Mouse (Mus musculus) limb, embryonic 14.5 days (tissue): Measurements from ENCODE around the gene Gm3336. TPM values are rescaled to one million over a fixed set of nuclear protein-coding genes. Genes with fewer than 3 reads are reported as not detected.
A peak's percentile ranks its signal among the peaks of the same experiment; 100 is the strongest.

ENCODE experiments used
- ATAC-seq: fragments of 200-750 bp; cut with Nextera tagmentation; 2 replicates; pipeline ENCODE4 v1.8.0; 2017; ENCODE audit warnings: low read depth, moderate number of reproducible peaks, moderate TSS enrichment; ENCODE audit not compliant: low FRiP score
- DNase-seq: peaks from one replicate; pipeline ENCODE4 v3.0.0-alpha.2; 2015; ENCODE audit warnings: low spot score
- H3K27ac ChIP-seq: fragments of 300-500 bp; sonication (generic); replicated peaks from 2 replicates; pipeline ENCODE4 v1.5.1; 2014; ENCODE audit warnings: low read depth, mild to moderate bottlenecking, low read length, moderate library complexity, mixed read lengths
- H3K27me3 ChIP-seq: fragments of 300-500 bp; sonication (generic); 2 replicates; pipeline ENCODE4 v1.6.1; 2014; ENCODE audit warnings: low read length, mixed read lengths; ENCODE audit not compliant: control insufficient read depth, insufficient read depth
- H3K36me3 ChIP-seq: fragments of 300-500 bp; sonication (generic); 2 replicates; pipeline ENCODE4 v1.6.1; 2014; ENCODE audit warnings: mild to moderate bottlenecking, low read length, moderate library complexity, mixed read lengths; ENCODE audit not compliant: control insufficient read depth, insufficient read depth
- H3K4me1 ChIP-seq: fragments of 300-500 bp; sonication (generic); 2 replicates; pipeline ENCODE4 v1.6.1; 2014; ENCODE audit warnings: antibody characterized with exemption, low read length, mixed read lengths; ENCODE audit not compliant: control insufficient read depth, insufficient read depth
- H3K4me2 ChIP-seq: fragments of 300-500 bp; sonication (generic); replicated peaks from 2 replicates; pipeline ENCODE4 v1.6.1; 2014; ENCODE audit warnings: low read depth, mild to moderate bottlenecking, low read length, moderate library complexity; ENCODE audit not compliant: severe bottlenecking
- H3K4me3 ChIP-seq: fragments of 300-500 bp; sonication (generic); replicated peaks from 2 replicates; pipeline ENCODE4 v1.5.1; 2014; ENCODE audit warnings: low read length
- H3K9ac ChIP-seq: fragments of 300-500 bp; sonication (generic); 2 replicates; pipeline ENCODE4 v1.6.1; 2014; ENCODE audit warnings: mild to moderate bottlenecking, low read depth, low read length, moderate library complexity; ENCODE audit not compliant: severe bottlenecking
- H3K9me3 ChIP-seq: fragments of 300-500 bp; sonication (generic); 2 replicates; pipeline ENCODE4 v1.6.1; 2016; ENCODE audit warnings: low read length; ENCODE audit not compliant: control insufficient read depth
- POLR2A ChIP-seq: fragments of 200-500 bp; IDR thresholded peaks from 2 replicates; pipeline ENCODE4 v1.8.0; 2012; ENCODE audit warnings: inconsistent platforms, mild to moderate bottlenecking, moderate library complexity, borderline replicate concordance; ENCODE audit not compliant: insufficient read depth, insufficient read length; ENCODE audit errors: extremely low read depth
- WGBS: fragments of 180-500 bp; shearing (Covaris S2); extraction: QIAGEN DNeasy Blood & Tissue Kit; methylation state at CpG from one replicate; pipeline ENCODE4 v1.1.7; 2014; 5-methylcytosine and 5-hydroxymethylcytosine counted together
- polyA plus RNA-seq, 2 experiments: library from polyadenylated mRNA; depleted of rRNA in 1 of 2; stranded (reverse) in 1 of 2; unstranded in 1 of 2; fragments of >200 nt; fragmentation: Nextera tagmentation in 1 of 2; extraction: Ambion mirVana in 1 of 2; gene quantifications; 2 replicates each; pipeline versions ENCODE4 v1.2.1 to v1.2.3; 2012 to 2014

The Gm3336 gene
- polyA plus RNA-seq, 2 experiments, result not detected

DNA sequence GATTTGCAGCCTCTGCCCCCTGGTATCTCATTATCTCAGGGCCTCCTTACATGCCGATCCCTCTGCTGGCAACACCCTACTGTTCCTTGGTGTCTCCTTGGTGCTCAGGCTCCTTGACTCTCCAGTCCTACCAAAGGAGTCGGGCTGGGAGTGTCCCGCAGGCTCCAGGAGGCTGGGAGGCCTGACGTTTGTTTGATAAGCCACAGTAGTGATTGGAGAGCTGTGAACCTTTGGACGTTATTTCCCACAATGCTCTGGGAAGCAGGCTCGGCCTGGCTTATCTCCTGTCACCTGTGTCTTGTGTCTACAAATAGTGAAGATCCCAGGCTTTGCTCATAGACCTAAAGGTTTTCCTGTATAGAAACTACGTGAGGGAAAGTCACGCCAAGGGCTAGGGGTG is 45.7 kb downstream of the Gm3336 start:
- DNase-seq (no peak), ATAC-seq (no peak)
- Histone ChIP-seq H3K4me1 (peaks cover 22% of the 10 kb centered on the region), H3K9ac (no peak overlapping the region), H3K4me2 (no peak overlapping the region), H3K27me3 (no peaks in the 10 kb centered on the region), H3K36me3 (peaks cover 10% of the 10 kb centered on the region), H3K9me3 (no peaks in the 10 kb centered on the region), H3K27ac (no peak overlapping the region), H3K4me3 (no peak overlapping the region)
- 85% methylated on average over 8 of the region's 8 CpGs for WGBS
- TF ChIP-seq POLR2A, result no peak

- H3K4me1 ChIP-seq, result peaks cover 22% of the 10 kb centered on the region
- no peak overlapping the region for H3K27ac ChIP-seq
- no peaks in the 10 kb centered on the region for H3K27me3 ChIP-seq
- DNase-seq (no peak), ATAC-seq (no peak)
- no peak overlapping the region for H3K4me2 ChIP-seq
- H3K9me3 ChIP-seq, result no peaks in the 10 kb centered on the region
- WGBS, result 92% methylated on average over 13 of the region's 13 CpGs
- no peak overlapping the region for H3K4me3 ChIP-seq
- no peak for TF ChIP-seq POLR2A
- peaks cover 13% of the 10 kb centered on the region for H3K36me3 ChIP-seq
- no peak overlapping the region for H3K9ac ChIP-seq
Observed at GRCm38 (mm10) chr8:70764676-70765075, 46.3 kb downstream of the Gm3336 start.

GRCm38 (mm10) chr8:70765329-70765728 is 47.0 kb downstream of the Gm3336 start:
- Histone ChIP-seq H3K4me2 (peak overlapping the region; percentile 88), H3K27me3 (no peaks in the 10 kb centered on the region), H3K36me3 (peaks cover 20% of the 10 kb centered on the region), H3K9ac (peak overlapping the region; percentile 55), H3K9me3 (no peaks in the 10 kb centered on the region), H3K4me1 (peaks cover 16% of the 10 kb centered on the region), H3K4me3 (peak overlapping the region; percentile 44; the same call in 1 of the 2 replicates), H3K27ac (no peak overlapping the region)
- ATAC-seq, result no peak
- DNase-seq, result no peak
- WGBS, result 84% methylated on average over 9 of the region's 9 CpGs
- no peak for TF ChIP-seq POLR2A

GRCm38 (mm10) chr8:70765838-70766570 is 47.7 kb downstream of the Gm3336 start:
- WGBS, result 1% methylated on average over 34 of the region's 34 CpGs
- peak overlapping the region; percentile 55 for H3K9ac ChIP-seq
- H3K9me3 ChIP-seq, result no peaks in the 10 kb centered on the region
- no peaks in the 10 kb centered on the region for H3K27me3 ChIP-seq
- no peak for TF ChIP-seq POLR2A
- peaks cover 26% of the 10 kb centered on the region for H3K36me3 ChIP-seq
- no peak for DNase-seq
- no peak for ATAC-seq
- H3K4me3 ChIP-seq, result peak overlapping the region; percentile 44
- peaks cover 15% of the 10 kb centered on the region; the same call in 1 of the 2 replicates for H3K4me1 ChIP-seq
- H3K4me2 ChIP-seq, result peak overlapping the region; percentile 88
- no peak overlapping the region for H3K27ac ChIP-seq

DNA sequence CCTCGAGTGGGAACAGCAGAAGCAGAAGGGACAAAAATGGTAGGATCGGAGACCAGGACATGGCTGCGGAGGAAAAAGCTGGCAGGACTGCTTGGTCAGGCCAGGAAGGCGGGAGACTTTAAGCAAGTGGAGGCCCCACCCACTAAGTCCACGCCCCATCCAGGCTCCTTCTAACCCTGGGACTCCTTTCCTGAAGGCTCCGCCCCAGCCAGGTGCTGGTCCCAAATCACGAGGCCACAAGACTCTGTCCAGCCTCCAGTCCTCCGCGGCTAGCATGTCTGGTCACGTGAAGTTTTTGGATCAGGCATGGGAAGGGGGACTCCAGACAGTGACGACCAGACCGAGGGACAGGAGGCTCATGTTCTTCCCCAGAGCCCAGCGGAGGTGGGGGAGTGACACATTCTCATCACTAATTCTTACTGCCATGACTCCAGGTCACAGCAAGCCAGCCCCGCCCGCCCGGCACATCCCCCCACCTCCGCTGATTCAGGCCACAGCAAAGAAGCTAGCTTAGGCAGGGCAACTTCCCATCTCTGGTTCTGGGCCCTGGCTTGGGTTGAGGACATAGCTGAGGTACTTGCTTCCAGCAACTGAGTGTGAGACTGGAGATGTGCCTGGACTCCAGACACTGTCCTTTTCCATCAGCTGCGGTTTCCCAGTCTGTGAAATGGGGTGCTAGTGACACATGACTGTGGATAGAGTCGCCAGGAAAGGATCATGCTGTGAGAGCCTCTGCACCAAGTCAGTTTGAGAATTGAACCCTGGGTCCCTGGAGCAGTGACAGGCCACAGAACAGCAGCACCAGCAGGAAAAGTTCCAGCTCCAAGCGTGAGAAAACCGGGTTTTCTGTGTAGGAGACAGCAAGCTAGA is 48.5 kb downstream of the Gm3336 start:
- ATAC-seq, result peak; percentile 53
- Histone ChIP-seq H3K4me1 (peaks cover 15% of the 10 kb centered on the region; the same call in 1 of the 2 replicates), H3K27me3 (no peaks in the 10 kb centered on the region), H3K4me2 (peak overlapping the region; percentile 88), H3K27ac (no peak overlapping the region), H3K9ac (peak overlapping the region; percentile 55), H3K36me3 (peaks cover 35% of the 10 kb centered on the region), H3K9me3 (no peaks in the 10 kb centered on the region), H3K4me3 (peak overlapping the region; percentile 44)
- peak; percentile 79 for DNase-seq
- TF ChIP-seq POLR2A, result 0 out of 2 replicates have a peak, but pooled peaks have one; percentile 39
- WGBS, result 7% methylated on average over 21 of the region's 21 CpGs
